Comparison of ENCODE assay signal across 13 mouse cellular contexts in genomic region chr11:90054401-90054800, GRCm38 (mm10). TPM values are rescaled to one million over a fixed set of nuclear protein-coding genes. Genes with fewer than 3 reads are reported as not detected.
A peak's percentile ranks its signal among the peaks of the same experiment; 100 is the strongest.
DNase-seq lines count a peak whose midpoint lies in the region; ATAC-seq lines count a peak whose summit lies in the region.
"Had no signal": no experiment of that assay in that cellular context is flagged by ENCODE, and none has a peak within 500 bp of the region (broad histone marks: within the 10 kb centered on the region; RNA-seq: fewer than 3 reads in every experiment).

No protein-coding gene starts in this region.

- DNase-seq in forebrain, embryonic 14.5 days (ENCODE audit: low spot score): peak; percentile 30
- DNase-seq in limb, embryonic 10.5 days (ENCODE audit: low spot score): no peak
- peak; percentile 53 to 74 for DNase-seq in kidney, postnatal 4 days
- no peak for DNase-seq in neural tube, embryonic 10.5 days (ENCODE audit: extremely low spot score, low spot score)
- DNase-seq: cerebellum, adult 2 months had no signal

- no peak overlapping the region for H3K27ac ChIP-seq in forebrain, embryonic 14.5 days (ENCODE audit: low read depth, low read length)
- H3K27ac ChIP-seq in forebrain, embryonic 13.5 days: no peak overlapping the region
- H3K27ac ChIP-seq in limb, embryonic 13.5 days: no peak overlapping the region
- no peak overlapping the region for H3K27ac ChIP-seq in limb, embryonic 10.5 days
- H3K27ac ChIP-seq in stomach, embryonic 14.5 days (ENCODE audit: low read length): no peak overlapping the region
- H3K27ac ChIP-seq in forebrain, embryonic 16.5 days (ENCODE audit: low read length): no peak overlapping the region
- H3K27ac ChIP-seq: hindbrain, embryonic 15.5 days; liver, embryonic 14.5 days had no signal

- WGBS in forebrain, embryonic 14.5 days: 55% methylated on average over 7 of the region's 7 CpGs
- 45% methylated on average over 7 of the region's 7 CpGs for WGBS in forebrain, embryonic 13.5 days
- whole genome bisulfite sequencing in limb, embryonic 13.5 days: 33% methylated on average over 7 of the region's 7 CpGs
- 66% methylated on average over 7 of the region's 7 CpGs for WGBS in limb, embryonic 10.5 days
- WGBS in stomach, embryonic 14.5 days: 17% methylated on average over 7 of the region's 7 CpGs
- WGBS in forebrain, embryonic 16.5 days: 48% methylated on average over 7 of the region's 7 CpGs

- H3K36me3 ChIP-seq in forebrain, embryonic 14.5 days (ENCODE audit: control insufficient read depth, insufficient read depth, low read length): no peaks in the 10 kb centered on the region
- H3K36me3 ChIP-seq in forebrain, embryonic 13.5 days (ENCODE audit: poor library complexity, severe bottlenecking): no peaks in the 10 kb centered on the region
- no peaks in the 10 kb centered on the region for H3K36me3 ChIP-seq in limb, embryonic 13.5 days
- H3K36me3 ChIP-seq in limb, embryonic 10.5 days: no peaks in the 10 kb centered on the region
- no peaks in the 10 kb centered on the region for H3K36me3 ChIP-seq in stomach, embryonic 14.5 days (ENCODE audit: control insufficient read depth, insufficient read depth, low read length)
- H3K36me3 ChIP-seq in forebrain, embryonic 16.5 days (ENCODE audit: control insufficient read depth, insufficient read depth): no peaks in the 10 kb centered on the region
- H3K36me3 ChIP-seq: hindbrain, embryonic 15.5 days had no signal

- H3K4me1 ChIP-seq in forebrain, embryonic 14.5 days (ENCODE audit: control insufficient read depth, insufficient read depth, low read length): no peaks in the 10 kb centered on the region
- H3K4me1 ChIP-seq in forebrain, embryonic 13.5 days: peaks cover 5% of the 10 kb centered on the region; the same call in 1 of the 2 replicates
- peaks cover 16% of the 10 kb centered on the region for H3K4me1 ChIP-seq in limb, embryonic 13.5 days
- peaks cover 12% of the 10 kb centered on the region for H3K4me1 ChIP-seq in limb, embryonic 10.5 days
- peaks cover 6% of the 10 kb centered on the region; the same call in 1 of the 2 replicates for H3K4me1 ChIP-seq in stomach, embryonic 14.5 days (ENCODE audit: control insufficient read depth, insufficient read depth, low read length)
- 0 out of 2 replicates have a peak, but pooled peaks cover 3% of the 10 kb centered on the region for H3K4me1 ChIP-seq in forebrain, embryonic 16.5 days (replicated peaks; ENCODE audit: control insufficient read depth, insufficient read depth, low read length)
- H3K4me1 ChIP-seq: hindbrain, embryonic 15.5 days had no signal

- H3K9ac ChIP-seq in forebrain, embryonic 14.5 days (ENCODE audit: low read length): no peak overlapping the region
- no peak overlapping the region for H3K9ac ChIP-seq in forebrain, embryonic 13.5 days
- H3K9ac ChIP-seq in limb, embryonic 13.5 days: no peak overlapping the region
- H3K9ac ChIP-seq in stomach, embryonic 14.5 days (replicated peaks; ENCODE audit: low read depth, low read length): no peak overlapping the region
- H3K9ac ChIP-seq in forebrain, embryonic 16.5 days (replicated peaks; ENCODE audit: low read depth, low read length): no peak overlapping the region
- H3K9ac ChIP-seq: hindbrain, embryonic 15.5 days; liver, embryonic 14.5 days had no signal

- no peaks in the 10 kb centered on the region for H3K27me3 ChIP-seq in forebrain, embryonic 14.5 days (replicated peaks; ENCODE audit: control insufficient read depth, insufficient read depth, low read length)
- no peaks in the 10 kb centered on the region for H3K27me3 ChIP-seq in forebrain, embryonic 13.5 days
- H3K27me3 ChIP-seq in limb, embryonic 13.5 days: no peaks in the 10 kb centered on the region
- no peaks in the 10 kb centered on the region for H3K27me3 ChIP-seq in limb, embryonic 10.5 days (ENCODE audit: low read depth, poor library complexity, severe bottlenecking)
- no peaks in the 10 kb centered on the region for H3K27me3 ChIP-seq in stomach, embryonic 14.5 days (ENCODE audit: control insufficient read depth, insufficient read depth, low read length)
- no peaks in the 10 kb centered on the region for H3K27me3 ChIP-seq in forebrain, embryonic 16.5 days (replicated peaks; ENCODE audit: control insufficient read depth, insufficient read depth, low read length)
- H3K27me3 ChIP-seq: hindbrain, embryonic 15.5 days had no signal

- H3K9me3 ChIP-seq in forebrain, embryonic 14.5 days (replicated peaks; ENCODE audit: control insufficient read depth, low read length): no peaks in the 10 kb centered on the region
- 0 out of 2 replicates have a peak, but pooled peaks cover 4% of the 10 kb centered on the region for H3K9me3 ChIP-seq in forebrain, embryonic 13.5 days (replicated peaks)
- H3K9me3 ChIP-seq in limb, embryonic 13.5 days: peaks cover 3% of the 10 kb centered on the region; the same call in 1 of the 2 replicates
- no peaks in the 10 kb centered on the region for H3K9me3 ChIP-seq in limb, embryonic 10.5 days (replicated peaks)
- no peaks in the 10 kb centered on the region; the same call in 1 of the 2 replicates for H3K9me3 ChIP-seq in stomach, embryonic 14.5 days (ENCODE audit: control insufficient read depth, low read depth, low read length)
- 0 out of 2 replicates have a peak, but pooled peaks cover 3% of the 10 kb centered on the region for H3K9me3 ChIP-seq in forebrain, embryonic 16.5 days (ENCODE audit: control insufficient read depth, low read length)
- H3K9me3 ChIP-seq: hindbrain, embryonic 15.5 days had no signal

- no peak overlapping the region for H3K4me3 ChIP-seq in forebrain, embryonic 14.5 days (ENCODE audit: low read depth, low read length)
- H3K4me3 ChIP-seq in forebrain, embryonic 13.5 days: no peak overlapping the region
- no peak overlapping the region for H3K4me3 ChIP-seq in limb, embryonic 13.5 days
- H3K4me3 ChIP-seq in limb, embryonic 10.5 days: no peak overlapping the region
- no peak overlapping the region for H3K4me3 ChIP-seq in stomach, embryonic 14.5 days (ENCODE audit: low read depth, low read length)
- H3K4me3 ChIP-seq in forebrain, embryonic 16.5 days (replicated peaks; ENCODE audit: low read length): no peak overlapping the region
- H3K4me3 ChIP-seq: erythroblast, embryonic 14.5 days; hindbrain, embryonic 15.5 days had no signal

- H3K4me2 ChIP-seq in forebrain, embryonic 14.5 days (ENCODE audit: low read length): no peak overlapping the region
- H3K4me2 ChIP-seq in forebrain, embryonic 13.5 days: no peak overlapping the region
- no peak overlapping the region for H3K4me2 ChIP-seq in limb, embryonic 13.5 days (replicated peaks)
- H3K4me2 ChIP-seq in stomach, embryonic 14.5 days (replicated peaks; ENCODE audit: low read depth, low read length): no peak overlapping the region
- H3K4me2 ChIP-seq in forebrain, embryonic 16.5 days (ENCODE audit: low read length): no peak overlapping the region
- H3K4me2 ChIP-seq: hindbrain, embryonic 15.5 days had no signal

- no peak for ATAC-seq in forebrain, embryonic 14.5 days
- ATAC-seq in forebrain, embryonic 13.5 days: no peak
- ATAC-seq in limb, embryonic 13.5 days (ENCODE audit: low FRiP score, low read depth): peak; percentile 86
- ATAC-seq in stomach, embryonic 14.5 days (ENCODE audit: insufficient number of reproducible peaks, insufficient read depth, low FRiP score, low read depth): peak; percentile 69; the same call in 1 of the 2 replicates
- ATAC-seq in forebrain, embryonic 16.5 days: no peak
- ATAC-seq: midbrain, embryonic 16.5 days had no signal

RNA-seq across cellular contexts. Expression of gene Tmem100, which starts 24.3 kb away (rescaled TPM):
- polyA plus RNA-seq in forebrain, embryonic 14.5 days (2014; fragmentation: Nextera tagmentation; extraction: Ambion mirVana): 6.7 and 7.6 TPM in 2 replicates
- 4.8 and 5.0 TPM in 2 replicates for polyA plus RNA-seq in forebrain, embryonic 13.5 days (2015; fragmentation: Nextera tagmentation; extraction: Ambion mirVana)
- polyA plus RNA-seq in limb, embryonic 13.5 days (2015; fragmentation: Nextera tagmentation; extraction: Ambion mirVana): 17.1 and 18.1 TPM in 2 replicates
- 7.1 and 8.7 TPM in 2 replicates for polyA plus RNA-seq in limb, embryonic 10.5 days (2016; fragmentation: Nextera tagmentation; extraction: Ambion mirVana)
- 37.7 and 40.3 TPM in 2 replicates for polyA plus RNA-seq in stomach, embryonic 14.5 days (2014; fragmentation: Nextera tagmentation; extraction: Ambion mirVana)
- polyA plus RNA-seq in forebrain, embryonic 16.5 days (2015; fragmentation: Nextera tagmentation; extraction: Ambion mirVana): 5.0 and 6.7 TPM in 2 replicates
- polyA plus RNA-seq: erythroblast, embryonic 14.5 days had no signal

RNA-seq across cellular contexts. Expression of gene Pctp, which starts 51.7 kb away (rescaled TPM):
- 0.48 and 0.80 TPM in 2 replicates for polyA plus RNA-seq in forebrain, embryonic 14.5 days (2014; fragmentation: Nextera tagmentation; extraction: Ambion mirVana)
- 2.6 TPM in 2 replicates for polyA plus RNA-seq in forebrain, embryonic 13.5 days (2015; fragmentation: Nextera tagmentation; extraction: Ambion mirVana)
- 6.9 and 8.2 TPM in 2 replicates for polyA plus RNA-seq in limb, embryonic 13.5 days (2015; fragmentation: Nextera tagmentation; extraction: Ambion mirVana)
- 21.9 and 24.5 TPM in 2 replicates for polyA plus RNA-seq in limb, embryonic 10.5 days (2016; fragmentation: Nextera tagmentation; extraction: Ambion mirVana)
- 6.6 and 7.0 TPM in 2 replicates for polyA plus RNA-seq in stomach, embryonic 14.5 days (2014; fragmentation: Nextera tagmentation; extraction: Ambion mirVana)
- polyA plus RNA-seq in forebrain, embryonic 16.5 days (2015; fragmentation: Nextera tagmentation; extraction: Ambion mirVana): 0.87 and 1.3 TPM in 2 replicates

Comparison
In these comparisons a context has a peak if more than half of its experiments do, and no peak if none do; other contexts are left out.
1. ATAC-seq: peak in limb, embryonic 13.5 days (single experiment) and stomach, embryonic 14.5 days (single experiment); none in forebrain, embryonic 14.5 days (single experiment), forebrain, embryonic 13.5 days (single experiment) and forebrain, embryonic 16.5 days (single experiment).
2. DNase-seq: peak in forebrain, embryonic 14.5 days (single experiment) and kidney, postnatal 4 days (2 of 2); none in limb, embryonic 10.5 days (single experiment) and neural tube, embryonic 10.5 days (single experiment).